Mouse (Mus musculus): Measurements from ENCODE around the gene Cops3.

Cops3 gene

GRCm38 (mm10) chr11:59775435-59776148 lies 64.0 kb downstream of the Cops3 start:
- no peak for DNase-seq

- DNase-seq, result no peak
Measured at GRCm38 (mm10) chr11:59774522-59774921, 65.1 kb downstream of the Cops3 start.

DNA sequence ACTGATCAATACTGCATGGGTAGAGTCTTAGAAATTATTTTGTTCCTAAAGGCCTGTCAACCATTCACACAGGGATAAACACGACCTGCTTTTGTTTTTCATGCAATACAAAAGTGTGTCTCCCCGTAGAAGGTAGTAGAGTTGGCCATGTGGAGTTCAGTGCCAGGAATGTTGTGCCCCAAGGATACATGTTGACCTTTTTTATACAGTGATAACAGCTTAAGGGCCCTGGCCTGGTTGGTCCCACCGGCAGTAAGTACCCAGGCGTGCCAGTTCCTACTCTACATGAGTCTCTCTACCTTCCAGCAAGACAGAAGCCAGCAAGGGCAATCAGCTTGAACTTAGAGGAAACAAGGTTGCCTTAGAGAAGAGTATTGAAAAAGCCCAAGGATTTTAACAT lies 66.7 kb downstream of the Cops3 start:
- DNase-seq, result no peak

DNA sequence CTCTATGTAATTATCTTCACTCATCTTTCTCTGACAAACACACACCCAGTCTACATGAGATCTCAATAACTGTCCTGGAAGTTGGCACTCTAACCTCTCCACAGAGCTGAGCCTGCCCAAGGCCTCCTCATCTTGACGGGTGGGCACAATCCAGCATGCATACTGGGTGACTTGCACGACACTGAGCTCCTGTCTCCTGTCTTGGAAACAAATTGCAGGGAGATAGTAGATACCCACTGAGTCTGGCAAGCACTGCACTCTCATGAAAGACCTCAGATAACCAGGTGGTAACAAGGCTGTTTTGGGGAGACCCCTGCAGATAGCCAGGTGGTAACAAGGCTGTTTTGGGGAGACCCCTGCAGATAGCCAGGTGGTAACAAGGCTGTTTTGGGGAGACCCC lies 67.3 kb downstream of the Cops3 start:
- no peak for DNase-seq

GRCm38 (mm10) chr11:59770753-59771152 lies 68.9 kb downstream of the Cops3 start:
- DNase-seq, result no peak

- no peak for DNase-seq
Measured at GRCm38 (mm10) chr11:59769738-59770137, 69.9 kb downstream of the Cops3 start.

DNA sequence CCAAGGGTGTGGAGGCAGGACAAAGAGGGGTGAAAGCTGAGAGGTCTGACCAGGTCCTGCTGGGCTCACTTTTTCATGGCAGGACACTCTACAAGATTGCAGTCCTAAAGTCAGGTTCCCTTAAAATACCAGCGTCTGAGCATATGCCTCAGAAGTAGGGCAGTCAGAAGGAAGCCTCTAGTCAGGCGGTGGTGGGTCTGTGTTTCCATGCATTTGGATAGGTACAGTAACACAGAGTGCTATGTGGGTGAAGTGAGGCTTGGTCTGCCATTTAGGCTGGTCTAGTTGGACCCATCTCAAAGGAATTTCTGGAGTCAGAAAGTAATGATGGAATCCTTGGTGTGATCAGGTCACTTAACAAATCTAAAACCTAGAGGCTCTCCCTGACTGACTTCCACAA lies 70.3 kb downstream of the Cops3 start:
- DNase-seq, result no peak
